Mouse (Mus musculus): ENCODE results near the gene Olfr43.

- TF ChIP-seq CTCF (IDR thresholded peaks at IDR 0.05; ENCODE audit: extremely low read depth, insufficient read length, insufficient replicate concordance, low read depth, low read length) (no peak), POLR2A (IDR thresholded peaks at IDR 0.05; ENCODE audit: low read depth, low read length) (no peak)
Measured at GRCm38 (mm10) chr11:74241201-74241600, 30.0 kb upstream of the Olfr43 start.
